Mouse (Mus musculus) G1E (cell line): ENCODE results near the gene Abcg5.

Experiments
- CTCF ChIP-seq: IDR thresholded peaks from 2 replicates; pipeline ENCODE4 v1.5.1; 2012; ENCODE audit warnings: low read depth, low read length, inconsistent platforms, mixed read lengths
- GATA1 ChIP-seq: IDR thresholded peaks from 2 replicates; pipeline ENCODE4 v1.6.1; 2012; ENCODE audit warnings: borderline replicate concordance, low read length, inconsistent platforms, mixed read lengths
- POLR2AphosphoS5 ChIP-seq: IDR thresholded peaks from 2 replicates; pipeline ENCODE4 v1.6.1; 2012; ENCODE audit warnings: low read depth, low read length, inconsistent platforms; ENCODE audit not compliant: insufficient replicate concordance

DNA sequence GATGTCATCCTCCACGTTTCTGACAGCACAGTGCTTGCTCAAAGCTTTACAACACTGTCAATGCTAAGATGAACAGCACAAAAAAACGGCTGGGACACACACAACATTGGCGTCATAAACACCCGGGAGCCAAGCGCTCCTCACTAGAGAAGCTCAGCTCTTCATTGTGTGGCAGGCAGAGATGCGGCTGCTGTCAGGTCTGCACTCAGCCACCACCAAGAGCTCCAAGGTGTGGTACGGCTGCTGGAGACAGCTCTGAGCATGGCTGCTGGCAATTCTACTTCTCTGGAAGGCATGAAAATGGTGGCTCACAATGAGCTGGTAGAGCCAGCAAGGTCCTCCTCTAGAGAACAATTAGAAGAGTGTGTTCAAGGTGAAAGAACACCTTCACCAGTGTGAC is 26.0 kb upstream of the Abcg5 start:
- TF ChIP-seq CTCF (no peak), GATA1 (no peak), POLR2AphosphoS5 (no peak)
